In the genomic region with DNA sequence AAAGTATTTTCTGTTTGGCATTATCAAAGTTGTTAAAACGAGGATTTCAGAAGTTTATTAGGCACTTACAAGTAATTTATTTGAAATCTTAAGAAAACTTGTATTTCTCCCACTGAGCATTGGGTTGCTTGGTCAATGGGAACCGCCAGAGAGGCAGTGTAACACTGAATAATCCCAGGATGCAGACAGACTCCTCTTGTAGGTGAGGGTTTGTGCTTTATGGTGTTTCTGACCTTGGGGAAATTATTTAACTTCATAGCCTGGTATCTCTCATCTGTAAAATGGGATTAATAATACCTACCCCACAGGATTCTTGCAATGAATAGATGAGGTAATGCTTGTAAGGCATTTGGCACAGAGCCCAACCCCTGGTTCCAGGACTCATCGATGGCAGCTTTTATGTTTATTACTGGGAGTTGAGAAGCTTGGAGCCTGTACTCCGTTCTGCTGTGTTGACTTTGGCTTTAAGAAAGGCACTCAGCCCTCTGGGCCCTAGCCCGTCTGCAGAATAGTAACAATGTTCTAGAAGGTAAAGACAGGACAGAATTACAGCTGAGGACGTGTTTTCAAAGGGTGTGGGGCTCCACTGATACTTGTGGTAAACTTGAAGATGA, we compare ENCODE assay signal across 15 mouse cellular contexts. TPM values are rescaled to one million over a fixed set of nuclear protein-coding genes. Genes with fewer than 3 reads are reported as not detected.
DNase-seq lines count a peak whose midpoint lies in the region; ATAC-seq and TF ChIP-seq lines count a peak whose summit lies in the region.
"Had no signal": no experiment of that assay in that cellular context is flagged by ENCODE, and none has a peak within 500 bp of the region (broad histone marks: within the 10 kb centered on the region; RNA-seq: fewer than 3 reads in every experiment).

No protein-coding gene starts in this region.

- H3K4me3 ChIP-seq in hindbrain, embryonic 13.5 days: no peak overlapping the region
- H3K4me3 ChIP-seq in hindbrain, embryonic 11.5 days (ENCODE audit: low read depth, low read length): no peak overlapping the region
- H3K4me3 ChIP-seq in lung, postnatal 0 days (ENCODE audit: low read depth, low read length): no peak overlapping the region
- H3K4me3 ChIP-seq in forebrain, embryonic 15.5 days: no peak overlapping the region
- H3K4me3 ChIP-seq in neural tube, embryonic 13.5 days: no peak overlapping the region
- H3K4me3 ChIP-seq: left cerebral cortex, adult 2 months; liver, embryonic 13.5 days; midbrain, embryonic 10.5 days had no signal

- H3K27me3 ChIP-seq in hindbrain, embryonic 13.5 days: no peaks in the 10 kb centered on the region
- no peaks in the 10 kb centered on the region for H3K27me3 ChIP-seq in hindbrain, embryonic 11.5 days (ENCODE audit: control insufficient read depth, insufficient read depth, low read length)
- no peaks in the 10 kb centered on the region for H3K27me3 ChIP-seq in lung, postnatal 0 days (replicated peaks; ENCODE audit: insufficient read depth, low read length)
- H3K27me3 ChIP-seq in forebrain, embryonic 15.5 days: no peaks in the 10 kb centered on the region
- no peaks in the 10 kb centered on the region for H3K27me3 ChIP-seq in neural tube, embryonic 13.5 days
- H3K27me3 ChIP-seq: CH12.LX; liver, embryonic 13.5 days; Patski had no signal

- no peaks in the 10 kb centered on the region for H3K9me3 ChIP-seq in hindbrain, embryonic 13.5 days
- H3K9me3 ChIP-seq in hindbrain, embryonic 11.5 days (ENCODE audit: control insufficient read depth, low read length): no peaks in the 10 kb centered on the region
- H3K9me3 ChIP-seq in lung, postnatal 0 days (ENCODE audit: low read length): no peaks in the 10 kb centered on the region
- H3K9me3 ChIP-seq in forebrain, embryonic 15.5 days: no peaks in the 10 kb centered on the region
- H3K9me3 ChIP-seq in neural tube, embryonic 13.5 days: no peaks in the 10 kb centered on the region
- H3K9me3 ChIP-seq: liver, embryonic 13.5 days; midbrain, embryonic 10.5 days had no signal

- no peak overlapping the region for H3K27ac ChIP-seq in hindbrain, embryonic 13.5 days
- no peak overlapping the region for H3K27ac ChIP-seq in hindbrain, embryonic 11.5 days (ENCODE audit: low read depth, low read length)
- H3K27ac ChIP-seq in lung, postnatal 0 days (ENCODE audit: low read length): no peak overlapping the region
- peak overlapping the region; percentile 23; the same call in 1 of the 2 replicates for H3K27ac ChIP-seq in forebrain, embryonic 15.5 days (replicated peaks)
- peak overlapping the region; percentile 59; the same call in 1 of the 2 replicates for H3K27ac ChIP-seq in neural tube, embryonic 13.5 days (replicated peaks)
- H3K27ac ChIP-seq: left cerebral cortex, adult 2 months; liver, embryonic 13.5 days; midbrain, embryonic 10.5 days had no signal

- H3K4me2 ChIP-seq in hindbrain, embryonic 13.5 days: no peak overlapping the region
- no peak overlapping the region for H3K4me2 ChIP-seq in hindbrain, embryonic 11.5 days (replicated peaks; ENCODE audit: low read depth, low read length)
- no peak overlapping the region for H3K4me2 ChIP-seq in lung, postnatal 0 days (replicated peaks; ENCODE audit: low read depth, low read length)
- H3K4me2 ChIP-seq in forebrain, embryonic 15.5 days (replicated peaks): no peak overlapping the region
- no peak overlapping the region for H3K4me2 ChIP-seq in neural tube, embryonic 13.5 days
- H3K4me2 ChIP-seq: liver, embryonic 13.5 days had no signal

- 68% methylated on average over 6 of the region's 6 CpGs for WGBS in hindbrain, embryonic 13.5 days
- WGBS in hindbrain, embryonic 11.5 days: 83% methylated on average over 6 of the region's 6 CpGs
- WGBS in lung, postnatal 0 days: 48% methylated on average over 6 of the region's 6 CpGs
- WGBS in forebrain, embryonic 15.5 days: 37% methylated on average over 6 of the region's 6 CpGs
- 45% methylated on average over 6 of the region's 6 CpGs for WGBS in neural tube, embryonic 13.5 days

- DNase-seq in hindbrain, embryonic 11.5 days (ENCODE audit: low spot score): no peak
- DNase-seq in lung, postnatal 0 days (ENCODE audit: low spot score): no peak
- DNase-seq in lung, postnatal 10 days: no peak
- DNase-seq in gastrocnemius, postnatal 14 days: no peak
- DNase-seq: adrenal gland, adult 2 months; cerebellum, postnatal 14 days; liver, embryonic 13.5 days had no signal

- H3K36me3 ChIP-seq in hindbrain, embryonic 13.5 days: peaks cover 13% of the 10 kb centered on the region; the same call in 1 of the 2 replicates
- no peaks in the 10 kb centered on the region for H3K36me3 ChIP-seq in hindbrain, embryonic 11.5 days (ENCODE audit: control insufficient read depth, insufficient read depth, low read length)
- no peaks in the 10 kb centered on the region for H3K36me3 ChIP-seq in lung, postnatal 0 days (ENCODE audit: insufficient read depth, low read length)
- H3K36me3 ChIP-seq in forebrain, embryonic 15.5 days: 0 out of 2 replicates have a peak, but pooled peaks cover 4% of the 10 kb centered on the region
- peaks cover 16% of the 10 kb centered on the region for H3K36me3 ChIP-seq in neural tube, embryonic 13.5 days
- H3K36me3 ChIP-seq: liver, embryonic 13.5 days had no signal

- TF ChIP-seq EP300 in lung, postnatal 0 days (IDR thresholded peaks at IDR 0.05): no peak

- TF ChIP-seq CTCF in lung, postnatal 0 days (IDR thresholded peaks at IDR 0.05): no peak

- intact Hi-C loops in gastrocnemius, postnatal 14 days (cut with DNase I; ENCODE audit: low total_unique reads): no loop called here

- H3K4me1 ChIP-seq in hindbrain, embryonic 13.5 days (replicated peaks): peaks cover 32% of the 10 kb centered on the region
- no peaks in the 10 kb centered on the region for H3K4me1 ChIP-seq in hindbrain, embryonic 11.5 days (replicated peaks; ENCODE audit: control insufficient read depth, insufficient read depth, low read length)
- H3K4me1 ChIP-seq in lung, postnatal 0 days (ENCODE audit: insufficient read depth, low read depth, low read length): peaks cover 7% of the 10 kb centered on the region; the same call in 1 of the 2 replicates
- peaks cover 32% of the 10 kb centered on the region for H3K4me1 ChIP-seq in forebrain, embryonic 15.5 days
- peaks cover 54% of the 10 kb centered on the region for H3K4me1 ChIP-seq in neural tube, embryonic 13.5 days (replicated peaks)

- H3K9ac ChIP-seq in hindbrain, embryonic 13.5 days: 0 out of 2 replicates have a peak overlapping the region, but pooled peaks have one; percentile 8
- no peak overlapping the region for H3K9ac ChIP-seq in hindbrain, embryonic 11.5 days (ENCODE audit: low read depth, low read length)
- no peak overlapping the region for H3K9ac ChIP-seq in lung, postnatal 0 days (replicated peaks; ENCODE audit: low read depth)
- no peak overlapping the region for H3K9ac ChIP-seq in forebrain, embryonic 15.5 days (replicated peaks)
- no peak overlapping the region for H3K9ac ChIP-seq in neural tube, embryonic 13.5 days
- H3K9ac ChIP-seq: liver, embryonic 13.5 days had no signal

- no peak for ATAC-seq in hindbrain, embryonic 13.5 days (ENCODE audit: low FRiP score)
- no peak for ATAC-seq in hindbrain, embryonic 11.5 days (ENCODE audit: low FRiP score)
- ATAC-seq in lung, postnatal 0 days: peak; percentile 33; the same call in 1 of the 2 replicates
- ATAC-seq in forebrain, embryonic 15.5 days (replicated peaks): 0 out of 2 replicates have a peak, but pooled peaks have one; percentile 49
- no peak; the same call in 1 of the 2 replicates for ATAC-seq in neural tube, embryonic 13.5 days (ENCODE audit: low read depth)
- ATAC-seq: inflammation-experienced regulatory T-cells, adult 6 months; Patski had no signal

RNA-seq across cellular contexts. Expression of a gene that starts 37.0 kb away (rescaled TPM):
- 144 and 147 TPM in 2 replicates for polyA plus RNA-seq in hindbrain, embryonic 13.5 days (2015; fragmentation: Nextera tagmentation; extraction: Ambion mirVana)
- 44.4 and 50.6 TPM in 2 replicates for polyA plus RNA-seq in hindbrain, embryonic 11.5 days (2014; fragmentation: Nextera tagmentation; extraction: Ambion mirVana)
- polyA plus RNA-seq in lung, postnatal 0 days (2015; fragmentation: Nextera tagmentation; extraction: Ambion mirVana): 9.7 and 13.9 TPM in 2 replicates
- 212 and 221 TPM in 2 replicates for polyA plus RNA-seq in forebrain, embryonic 15.5 days (2015; fragmentation: Nextera tagmentation; extraction: Ambion mirVana)
- 199 and 206 TPM in 2 replicates for polyA plus RNA-seq in neural tube, embryonic 13.5 days (2015; fragmentation: Nextera tagmentation; extraction: Ambion mirVana)
- total RNA-seq in gastrocnemius, postnatal 14 days (2021): 1 to 10 TPM; 1.5 to 2.9 TPM
- total RNA-seq: CH12.LX had no signal

Comparison
In these comparisons a context has a peak if more than half of its experiments do, and no peak if none do; other contexts are left out.
1. ATAC-seq: peak in lung, postnatal 0 days (single experiment) and forebrain, embryonic 15.5 days (single experiment); none in hindbrain, embryonic 13.5 days (single experiment), hindbrain, embryonic 11.5 days (single experiment) and neural tube, embryonic 13.5 days (single experiment).
2. H3K27ac ChIP-seq: peak in forebrain, embryonic 15.5 days (single experiment) and neural tube, embryonic 13.5 days (single experiment); none in hindbrain, embryonic 13.5 days (single experiment), hindbrain, embryonic 11.5 days (single experiment) and lung, postnatal 0 days (single experiment).